In the genomic region with DNA sequence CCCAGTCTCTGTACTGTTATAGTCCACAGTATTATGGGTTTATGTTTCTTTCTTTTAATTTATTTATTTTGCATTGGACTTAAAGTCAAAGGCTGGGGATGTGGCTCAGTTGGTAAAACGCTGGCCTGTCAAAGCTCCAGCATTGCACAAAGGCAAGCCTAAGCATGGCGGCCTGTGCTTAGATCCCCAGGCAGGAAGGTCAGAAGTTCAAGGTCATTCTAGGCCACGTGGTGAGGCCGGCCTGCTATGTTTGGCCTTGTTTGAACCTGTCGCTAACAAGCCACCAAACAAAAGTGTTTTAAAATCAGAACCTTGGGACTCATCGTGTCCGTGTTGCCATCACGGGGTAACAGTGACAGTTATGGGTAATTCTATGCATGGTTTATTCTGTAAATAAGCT, we compare ENCODE assay signal across 24 mouse cellular contexts. TPM values are rescaled to one million over a fixed set of nuclear protein-coding genes. Genes with fewer than 3 reads are reported as not detected.
A peak's percentile ranks its signal among the peaks of the same experiment; 100 is the strongest.
DNase-seq lines count a peak whose midpoint lies in the region; ATAC-seq and TF ChIP-seq lines count a peak whose summit lies in the region.
"Had no signal": no experiment of that assay in that cellular context is flagged by ENCODE, and none has a peak within 500 bp of the region (broad histone marks: within the 10 kb centered on the region; RNA-seq: fewer than 3 reads in every experiment).

No protein-coding gene starts in this region.

- peak; percentile 69 for DNase-seq in ES-E14 (ENCODE audit: low read depth, low spot score)
- peak; percentile 17 for DNase-seq in embryonic facial prominence, embryonic 10.5 days (ENCODE audit: low spot score)
- no peak for DNase-seq in kidney, postnatal 36 days
- no peak for DNase-seq in heart, adult 8-10 months (ENCODE audit: low spot score)
- DNase-seq: cerebellum, adult 11 months; cerebellum, postnatal 14 days; gastrocnemius, postnatal 25 days; heart, postnatal 4 days; kidney, postnatal 4 days; lung, embryonic 14.5 days; lung, postnatal 36 days; right cerebral cortex, postnatal 4 days; thymus, postnatal 25 days had no signal

- H3K9me3 ChIP-seq in hindbrain, embryonic 15.5 days: no peaks in the 10 kb centered on the region
- H3K9me3 ChIP-seq in hindbrain, embryonic 16.5 days (ENCODE audit: control insufficient read depth, low read length): no peaks in the 10 kb centered on the region
- no peaks in the 10 kb centered on the region for H3K9me3 ChIP-seq in ES-E14 (ENCODE audit: control insufficient read depth, insufficient read depth, low read depth, low read length)
- no peaks in the 10 kb centered on the region for H3K9me3 ChIP-seq in embryonic facial prominence, embryonic 10.5 days
- no peaks in the 10 kb centered on the region for H3K9me3 ChIP-seq in midbrain, embryonic 16.5 days (replicated peaks; ENCODE audit: control insufficient read depth, low read length, poor library complexity, severe bottlenecking)
- H3K9me3 ChIP-seq: heart, embryonic 15.5 days; kidney, embryonic 15.5 days; megakaryocyte, embryonic 14.5 days; neural tube, embryonic 12.5 days; stomach, embryonic 15.5 days had no signal

- H3K4me3 ChIP-seq in hindbrain, embryonic 15.5 days: no peak overlapping the region
- no peak overlapping the region for H3K4me3 ChIP-seq in hindbrain, embryonic 16.5 days (ENCODE audit: low read length)
- H3K4me3 ChIP-seq in ES-E14 (ENCODE audit: insufficient read depth in 1 of 2, low read depth in 1 of 2, low read length in 2 of 2, poor library complexity in 1 of 2, severe bottlenecking in 1 of 2): no peak overlapping the region
- H3K4me3 ChIP-seq in embryonic facial prominence, embryonic 10.5 days: no peak overlapping the region
- H3K4me3 ChIP-seq in midbrain, embryonic 16.5 days (ENCODE audit: low read depth, low read length): no peak overlapping the region
- H3K4me3 ChIP-seq: heart, embryonic 15.5 days; kidney, embryonic 15.5 days; megakaryocyte, embryonic 14.5 days; neural tube, embryonic 12.5 days; stomach, embryonic 15.5 days had no signal

- in situ Hi-C loops in ES-E14 (cut with MboI; ENCODE audit: low sequenced_read_pairs in 2 of 2, unreplicated experiment in 2 of 2): no loop called here

- H3K4me2 ChIP-seq in hindbrain, embryonic 15.5 days: no peak overlapping the region
- H3K4me2 ChIP-seq in hindbrain, embryonic 16.5 days (ENCODE audit: low read length): no peak overlapping the region
- no peak overlapping the region for H3K4me2 ChIP-seq in midbrain, embryonic 16.5 days (ENCODE audit: low read length)
- H3K4me2 ChIP-seq: heart, embryonic 15.5 days; kidney, embryonic 15.5 days; lung, embryonic 14.5 days; neural tube, embryonic 12.5 days; stomach, embryonic 15.5 days had no signal

- H3K36me3 ChIP-seq in hindbrain, embryonic 15.5 days: peaks cover 8% of the 10 kb centered on the region
- H3K36me3 ChIP-seq in hindbrain, embryonic 16.5 days (ENCODE audit: control insufficient read depth, insufficient read depth, low read length): peaks cover 9% of the 10 kb centered on the region
- H3K36me3 ChIP-seq in ES-E14 (ENCODE audit: control insufficient read depth, insufficient read depth, low read length, poor library complexity, severe bottlenecking): peaks cover 3% of the 10 kb centered on the region; the same call in 1 of the 2 replicates
- H3K36me3 ChIP-seq in embryonic facial prominence, embryonic 10.5 days (replicated peaks): peaks cover 36% of the 10 kb centered on the region
- H3K36me3 ChIP-seq in midbrain, embryonic 16.5 days (ENCODE audit: control insufficient read depth, insufficient read depth, low read length): no peaks in the 10 kb centered on the region
- H3K36me3 ChIP-seq: heart, embryonic 15.5 days; kidney, embryonic 15.5 days; stomach, embryonic 15.5 days had no signal

- no peaks in the 10 kb centered on the region for H3K27me3 ChIP-seq in hindbrain, embryonic 15.5 days
- no peaks in the 10 kb centered on the region for H3K27me3 ChIP-seq in hindbrain, embryonic 16.5 days (replicated peaks; ENCODE audit: control insufficient read depth, insufficient read depth, low read length)
- no peaks in the 10 kb centered on the region for H3K27me3 ChIP-seq in embryonic facial prominence, embryonic 10.5 days (replicated peaks; ENCODE audit: low read depth, poor library complexity, severe bottlenecking)
- H3K27me3 ChIP-seq in midbrain, embryonic 16.5 days (ENCODE audit: control insufficient read depth, insufficient read depth, low read depth, low read length): no peaks in the 10 kb centered on the region
- H3K27me3 ChIP-seq: heart, embryonic 15.5 days; kidney, embryonic 15.5 days; neural tube, embryonic 12.5 days; stomach, embryonic 15.5 days had no signal

- WGBS in hindbrain, embryonic 15.5 days: 42% methylated on average over 8 of the region's 8 CpGs
- WGBS in hindbrain, embryonic 16.5 days: 44% methylated on average over 8 of the region's 8 CpGs
- 66% methylated on average over 8 of the region's 8 CpGs for WGBS in embryonic facial prominence, embryonic 10.5 days
- WGBS in midbrain, embryonic 16.5 days: 41% methylated on average over 8 of the region's 8 CpGs

- peak overlapping the region; percentile 25; the same call in 1 of the 2 replicates for H3K27ac ChIP-seq in hindbrain, embryonic 15.5 days (replicated peaks)
- H3K27ac ChIP-seq in hindbrain, embryonic 16.5 days (ENCODE audit: low read depth, low read length): no peak overlapping the region
- peak overlapping the region; percentile 60; the same call in 1 of the 2 replicates for H3K27ac ChIP-seq in ES-E14 (ENCODE audit: insufficient read depth, low read depth, low read length, poor library complexity, severe bottlenecking)
- no peak overlapping the region for H3K27ac ChIP-seq in embryonic facial prominence, embryonic 10.5 days (replicated peaks)
- H3K27ac ChIP-seq in midbrain, embryonic 16.5 days (ENCODE audit: low read length): peak overlapping the region; percentile 13; the same call in 1 of the 2 replicates
- H3K27ac ChIP-seq: heart, embryonic 15.5 days; kidney, embryonic 15.5 days; liver, embryonic 14.5 days; neural tube, embryonic 12.5 days; stomach, embryonic 15.5 days had no signal

- ATAC-seq in hindbrain, embryonic 15.5 days (ENCODE audit: low FRiP score, low read depth): no peak
- no peak for ATAC-seq in hindbrain, embryonic 16.5 days
- ATAC-seq in midbrain, embryonic 16.5 days: 0 out of 2 replicates have a peak, but pooled peaks have one; percentile 22
- ATAC-seq: forebrain, embryonic 16.5 days; intestine, postnatal 0 days had no signal

- no peak overlapping the region for H3K9ac ChIP-seq in hindbrain, embryonic 15.5 days
- no peak overlapping the region for H3K9ac ChIP-seq in hindbrain, embryonic 16.5 days (ENCODE audit: low read depth, low read length)
- H3K9ac ChIP-seq in ES-E14 (ENCODE audit: insufficient read depth, low read depth, low read length, poor library complexity, severe bottlenecking): no peak overlapping the region
- no peak overlapping the region for H3K9ac ChIP-seq in midbrain, embryonic 16.5 days (ENCODE audit: low read depth, low read length)
- H3K9ac ChIP-seq: heart, embryonic 15.5 days; kidney, embryonic 15.5 days; liver, embryonic 14.5 days; lung, embryonic 14.5 days; neural tube, embryonic 12.5 days; stomach, embryonic 15.5 days had no signal

- H3K4me1 ChIP-seq in hindbrain, embryonic 15.5 days (replicated peaks): peaks cover 14% of the 10 kb centered on the region
- H3K4me1 ChIP-seq in hindbrain, embryonic 16.5 days (ENCODE audit: control insufficient read depth, insufficient read depth, low read depth, low read length): no peaks in the 10 kb centered on the region
- H3K4me1 ChIP-seq in ES-E14 (ENCODE audit: control insufficient read depth in 2 of 2, insufficient read depth in 2 of 2, low read length in 2 of 2, poor library complexity in 1 of 2): peaks cover 4 to 8% of the 10 kb centered on the region in 2 experiments; a peak in 2 of 4 replicates
- H3K4me1 ChIP-seq in embryonic facial prominence, embryonic 10.5 days: peaks cover 12% of the 10 kb centered on the region
- peaks cover 5% of the 10 kb centered on the region for H3K4me1 ChIP-seq in midbrain, embryonic 16.5 days (ENCODE audit: control insufficient read depth, insufficient read depth, low read length)
- H3K4me1 ChIP-seq: heart, embryonic 15.5 days; kidney, embryonic 15.5 days; neural tube, embryonic 12.5 days had no signal

TF ChIP-seq in ES-E14, 5 proteins besides CTCF, POLR2A, EP300 and RAD21:
- TF ChIP-seq ZNF384 (IDR thresholded peaks at IDR 0.05; ENCODE audit: low read depth, low read length) (no peak), ZC3H11A (IDR thresholded peaks at IDR 0.05; ENCODE audit: borderline replicate concordance, low read depth, low read length) (no peak), MAFK (IDR thresholded peaks at IDR 0.05; ENCODE audit: insufficient read depth, low read depth, low read length) (no peak), CHD2 (IDR thresholded peaks at IDR 0.05; ENCODE audit: low read depth, low read length) (no peak), HCFC1 (IDR thresholded peaks at IDR 0.05; ENCODE audit: borderline replicate concordance, insufficient read depth, low read length) (no peak)

RNA-seq across cellular contexts. Expression of gene Kit, which starts 51.6 kb away (rescaled TPM):
- 52.3 and 56.1 TPM in 2 replicates for polyA plus RNA-seq in hindbrain, embryonic 15.5 days (2015; fragmentation: Nextera tagmentation; extraction: Ambion mirVana)
- polyA plus RNA-seq in hindbrain, embryonic 16.5 days (2015; fragmentation: Nextera tagmentation; extraction: Ambion mirVana): 52.2 and 60.5 TPM in 2 replicates
- 37.3 and 66.4 TPM in 2 replicates for total RNA-seq in ES-E14 (2012; rRNA removed)
- polyA plus RNA-seq in embryonic facial prominence, embryonic 10.5 days (2016; fragmentation: Nextera tagmentation; extraction: Ambion mirVana): 24.3 and 26.8 TPM in 2 replicates
- 41.7 and 49.0 TPM in 2 replicates for polyA plus RNA-seq in midbrain, embryonic 16.5 days (2015; fragmentation: Nextera tagmentation; extraction: Ambion mirVana)
- total RNA-seq in heart, adult 8-10 months (2022): 1 to 10 TPM in 3 of 4 experiments, under 1 TPM in 1; 1.00 to 3.4 (median 2.4) TPM

Comparison
In these comparisons a context has a peak if more than half of its experiments do, and no peak if none do; other contexts are left out.
1. H3K27ac ChIP-seq: peak in hindbrain, embryonic 15.5 days (single experiment), ES-E14 (single experiment) and midbrain, embryonic 16.5 days (single experiment); none in hindbrain, embryonic 16.5 days (single experiment) and embryonic facial prominence, embryonic 10.5 days (single experiment).
2. DNase-seq: peak in ES-E14 (single experiment) and embryonic facial prominence, embryonic 10.5 days (single experiment); none in kidney, postnatal 36 days (0 of 2) and heart, adult 8-10 months (single experiment).